Mouse (Mus musculus) hindbrain, embryonic 10.5 days (tissue): ENCODE data around the gene Sys1. TPM values are rescaled to one million over a fixed set of nuclear protein-coding genes. Genes with fewer than 3 reads are reported as not detected.

ENCODE experiments used
- DNase-seq: peaks from one replicate; pipeline ENCODE4 v3.0.0-alpha.2; 2017; ENCODE audit warnings: low spot score
- H3K27ac ChIP-seq: fragments of 300-500 bp; sonication (generic); 2 replicates; pipeline ENCODE4 v1.5.1; 2016; ENCODE audit warnings: mild to moderate bottlenecking, moderate library complexity
- H3K27me3 ChIP-seq: fragments of 300-500 bp; sonication (generic); 2 replicates; pipeline ENCODE4 v1.6.1; 2016; ENCODE audit warnings: mild to moderate bottlenecking; ENCODE audit not compliant: poor library complexity, insufficient read depth, severe bottlenecking
- H3K36me3 ChIP-seq: fragments of 300-500 bp; sonication (generic); 2 replicates; pipeline ENCODE4 v1.6.1; 2016; ENCODE audit warnings: mild to moderate bottlenecking, moderate library complexity
- H3K4me1 ChIP-seq: fragments of 300-500 bp; sonication (generic); replicated peaks from 2 replicates; pipeline ENCODE4 v1.6.1; 2016; ENCODE audit warnings: mild to moderate bottlenecking
- H3K4me3 ChIP-seq: fragments of 300-500 bp; sonication (generic); 2 replicates; pipeline ENCODE4 v1.5.1; 2016; ENCODE audit warnings: mild to moderate bottlenecking, moderate library complexity
- H3K9me3 ChIP-seq: fragments of 300-500 bp; sonication (generic); 2 replicates; pipeline ENCODE4 v1.6.1; 2016; ENCODE audit warnings: mild to moderate bottlenecking, moderate library complexity
- WGBS: fragments of 180-500 bp; shearing (Covaris S2); methylation state at CpG from one replicate; pipeline ENCODE4 v1.1.7; 2016; 5-methylcytosine and 5-hydroxymethylcytosine counted together
- polyA plus RNA-seq: library from polyadenylated mRNA; unstranded; fragments of >200 nt; fragmentation: Nextera tagmentation; extraction: Ambion mirVana; gene quantifications from 2 replicates; pipeline ENCODE4 v1.2.1, GENCODE M21; 2016

Gene Sys1
- polyA plus RNA-seq, 1 experiment from 2014 or later = 76.4 TPM

DNA sequence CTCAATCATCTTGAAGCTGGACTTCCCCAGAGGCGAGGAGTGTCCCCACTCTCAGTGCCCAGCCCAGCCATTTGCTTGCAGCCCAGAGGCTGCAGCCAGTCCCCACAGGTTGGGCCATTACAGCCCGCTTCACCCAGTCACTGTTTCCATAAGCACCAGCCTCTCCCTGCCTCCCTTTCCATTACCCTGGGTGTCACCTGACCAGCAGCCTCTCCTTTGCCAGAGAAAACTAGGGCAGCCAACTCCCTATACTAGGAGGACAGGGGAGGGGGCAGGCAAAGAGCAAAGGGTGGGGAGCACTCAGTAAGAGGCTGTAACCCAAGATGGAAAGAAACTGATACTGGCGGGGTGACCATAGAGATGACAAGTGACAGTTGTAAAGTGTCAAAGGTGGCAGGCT is 19.8 kb upstream of the Sys1 start:
- Histone ChIP-seq H3K36me3 (no peaks in the 10 kb centered on the region), H3K27ac (peak overlapping the region; percentile 16), H3K9me3 (no peaks in the 10 kb centered on the region), H3K27me3 (peaks cover 22% of the 10 kb centered on the region), H3K4me3 (no peak overlapping the region), H3K4me1 (peaks cover 55% of the 10 kb centered on the region)
- 65% methylated on average over 3 of the region's 3 CpGs for WGBS
- DNase-seq = no peak

- H3K27me3 ChIP-seq = peaks cover 26% of the 10 kb centered on the region
- 80% methylated on average over 6 of the region's 6 CpGs for WGBS
- peaks cover 55% of the 10 kb centered on the region for H3K4me1 ChIP-seq
- H3K9me3 ChIP-seq = no peaks in the 10 kb centered on the region
- H3K4me3 ChIP-seq = no peak overlapping the region
- no peaks in the 10 kb centered on the region for H3K36me3 ChIP-seq
- H3K27ac ChIP-seq = no peak overlapping the region
- DNase-seq = no peak
Observed at GRCm38 (mm10) chr2:164437710-164438109, 19.1 kb upstream of the Sys1 start.

DNA sequence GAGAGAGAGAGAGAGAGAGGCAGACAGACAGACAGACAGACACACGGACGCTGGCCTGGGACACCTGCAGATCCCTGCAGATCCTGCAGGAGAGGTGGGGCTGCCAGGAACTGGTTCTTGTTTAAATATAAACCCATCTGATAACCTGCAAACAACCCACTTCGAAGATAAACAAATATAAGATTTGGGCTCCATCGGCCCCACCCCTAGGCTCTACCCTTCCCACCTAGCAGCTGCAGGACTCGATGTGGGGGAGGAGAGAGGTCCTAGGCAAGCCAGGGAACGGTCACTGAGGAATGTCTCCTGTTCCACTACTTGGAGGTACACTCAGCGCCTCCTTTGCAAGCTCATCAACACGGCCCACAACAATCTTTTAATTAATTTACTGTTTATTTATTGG is 18.5 kb upstream of the Sys1 start:
- Histone ChIP-seq H3K27ac (no peak overlapping the region), H3K4me1 (peaks cover 55% of the 10 kb centered on the region), H3K4me3 (no peak overlapping the region), H3K27me3 (peaks cover 26% of the 10 kb centered on the region), H3K9me3 (no peaks in the 10 kb centered on the region), H3K36me3 (no peaks in the 10 kb centered on the region)
- DNase-seq = no peak
- 71% methylated on average over 8 of the region's 8 CpGs for WGBS

DNA sequence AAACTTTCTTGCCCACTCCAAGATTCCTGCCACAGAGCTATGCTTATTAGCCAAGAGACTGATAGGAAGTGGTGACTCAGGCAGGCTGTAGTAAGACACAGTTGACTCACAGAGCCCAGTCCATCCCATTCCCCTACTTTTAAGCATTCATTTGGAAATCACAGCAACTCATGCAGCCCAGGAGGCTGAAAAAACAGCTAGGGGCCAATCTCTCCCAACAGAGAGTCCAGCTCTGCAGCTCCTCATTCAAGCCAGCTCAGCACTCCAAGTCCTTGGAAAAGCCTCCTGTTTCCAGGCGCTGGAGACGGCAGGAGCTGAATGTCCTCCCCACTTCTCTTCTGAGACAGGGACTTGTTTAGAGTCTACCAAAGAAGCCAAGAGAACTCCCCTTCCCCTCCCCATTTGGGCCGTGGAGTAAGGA is 17.8 kb upstream of the Sys1 start:
- H3K27ac ChIP-seq = no peak overlapping the region
- DNase-seq = no peak
- 55% methylated on average over 3 of the region's 3 CpGs for WGBS
- H3K4me3 ChIP-seq = no peak overlapping the region
- H3K9me3 ChIP-seq = no peaks in the 10 kb centered on the region
- peaks cover 26% of the 10 kb centered on the region for H3K27me3 ChIP-seq
- peaks cover 60% of the 10 kb centered on the region for H3K4me1 ChIP-seq
- H3K36me3 ChIP-seq = no peaks in the 10 kb centered on the region

- 78% methylated on average over 5 of the region's 5 CpGs for WGBS
- no peak for DNase-seq
- Histone ChIP-seq H3K4me1 (peaks cover 55% of the 10 kb centered on the region), H3K27ac (no peak overlapping the region), H3K36me3 (no peaks in the 10 kb centered on the region), H3K4me3 (no peak overlapping the region), H3K9me3 (no peaks in the 10 kb centered on the region), H3K27me3 (peaks cover 26% of the 10 kb centered on the region)
Observed at GRCm38 (mm10) chr2:164440314-164440713, 16.4 kb upstream of the Sys1 start.

GRCm38 (mm10) chr2:164441155-164441554 is 15.6 kb upstream of the Sys1 start:
- no peaks in the 10 kb centered on the region for H3K9me3 ChIP-seq
- 34% methylated on average over 8 of the region's 8 CpGs for WGBS
- H3K4me3 ChIP-seq = peak overlapping the region; percentile 70
- peaks cover 26% of the 10 kb centered on the region for H3K27me3 ChIP-seq
- H3K4me1 ChIP-seq = peaks cover 48% of the 10 kb centered on the region
- H3K27ac ChIP-seq = no peak overlapping the region
- H3K36me3 ChIP-seq = no peaks in the 10 kb centered on the region
- DNase-seq = no peak

- H3K36me3 ChIP-seq = no peaks in the 10 kb centered on the region
- DNase-seq = no peak
- peaks cover 26% of the 10 kb centered on the region for H3K27me3 ChIP-seq
- WGBS = 27% methylated on average over 7 of the region's 7 CpGs
- peaks cover 42% of the 10 kb centered on the region for H3K4me1 ChIP-seq
- no peak overlapping the region for H3K27ac ChIP-seq
- peak overlapping the region; percentile 70 for H3K4me3 ChIP-seq
- H3K9me3 ChIP-seq = no peaks in the 10 kb centered on the region
Observed at GRCm38 (mm10) chr2:164441731-164442130, 15.0 kb upstream of the Sys1 start.

DNA sequence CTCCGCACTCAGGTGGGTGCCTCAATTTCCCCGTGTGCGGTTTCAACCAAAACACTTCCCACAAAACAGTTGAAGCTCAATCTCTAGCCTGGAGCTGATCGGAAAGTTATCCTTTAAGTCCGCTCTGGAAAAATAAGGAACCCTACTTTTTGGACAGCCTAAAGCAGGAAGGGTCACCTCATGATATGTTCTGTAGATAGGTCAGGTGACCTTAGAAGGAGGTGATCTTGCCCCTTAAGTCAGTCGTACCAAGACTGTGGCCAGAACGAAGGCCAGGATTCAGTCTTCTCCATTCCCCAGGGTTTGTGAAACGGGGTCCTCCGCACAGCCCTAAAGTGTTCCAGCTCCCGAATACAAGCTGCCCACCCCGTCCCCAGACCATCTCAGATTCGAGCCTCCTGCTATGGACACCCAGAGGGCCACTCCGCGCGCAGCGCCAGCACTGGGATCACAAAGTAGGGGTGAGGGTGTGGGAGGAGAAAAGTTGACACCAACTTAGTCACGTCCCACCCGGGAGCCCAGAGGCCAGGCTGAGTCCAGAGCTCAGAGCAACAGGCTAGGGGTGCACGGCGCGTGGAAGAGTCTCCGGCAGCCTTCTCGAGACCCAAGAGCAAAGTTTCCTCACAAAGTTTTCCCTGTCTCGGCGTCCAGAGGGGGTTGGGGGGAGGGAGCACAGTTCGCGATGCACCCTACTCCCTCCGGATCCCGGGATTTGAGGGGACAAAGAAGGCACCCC is 14.3 kb upstream of the Sys1 start:
- Histone ChIP-seq H3K36me3 (no peaks in the 10 kb centered on the region), H3K27ac (peak overlapping the region; percentile 88), H3K4me3 (peak overlapping the region; percentile 70), H3K4me1 (peaks cover 37% of the 10 kb centered on the region), H3K9me3 (no peaks in the 10 kb centered on the region), H3K27me3 (peaks cover 26% of the 10 kb centered on the region)
- WGBS = 2% methylated on average over 29 of the region's 29 CpGs
- no peak for DNase-seq

DNA sequence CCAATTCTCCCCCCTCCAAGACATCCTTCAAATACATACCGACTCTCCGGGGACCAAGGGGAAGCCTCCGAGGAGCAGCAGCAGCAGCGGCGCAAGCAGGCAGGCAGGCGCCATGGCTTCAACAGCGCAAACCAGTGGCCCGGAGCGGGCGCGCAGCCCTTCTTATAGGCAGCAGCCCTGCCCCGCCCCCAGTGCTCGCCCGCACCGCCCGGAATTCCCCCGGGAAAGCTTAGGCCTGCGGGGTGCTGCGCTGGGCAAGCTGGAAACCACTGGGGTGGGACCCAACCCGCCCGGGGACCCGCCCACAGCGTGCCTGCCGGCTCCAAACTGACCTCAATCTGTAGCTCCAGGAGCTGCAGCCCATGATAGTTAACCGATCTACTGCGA is 13.7 kb upstream of the Sys1 start:
- Histone ChIP-seq H3K27me3 (peaks cover 26% of the 10 kb centered on the region), H3K36me3 (no peaks in the 10 kb centered on the region), H3K4me3 (peak overlapping the region; percentile 70), H3K27ac (peak overlapping the region; percentile 88), H3K4me1 (peaks cover 37% of the 10 kb centered on the region), H3K9me3 (no peaks in the 10 kb centered on the region)
- WGBS = under 1% methylated on average over 26 of the region's 26 CpGs
- peak; percentile 85 for DNase-seq

GRCm38 (mm10) chr2:164443460-164444000 is 13.2 kb upstream of the Sys1 start, which contains the start of gene Sdc4:
Gene Sdc4, minus strand, starts transcription at chr2:164443887.
- peak within 1 kb of the TSS; percentile 88 for H3K27ac ChIP-seq
- WGBS = 8% methylated on average over 18 of the region's 18 CpGs
- DNase-seq = no peak
- H3K9me3 ChIP-seq = no peaks in the 10 kb centered on the region
- H3K4me1 ChIP-seq = peaks cover 37% of the 10 kb centered on the region
- H3K4me3 ChIP-seq = peak within 1 kb of the TSS; percentile 70
- no peaks in the 10 kb centered on the region for H3K36me3 ChIP-seq
- H3K27me3 ChIP-seq = peaks cover 26% of the 10 kb centered on the region

DNA sequence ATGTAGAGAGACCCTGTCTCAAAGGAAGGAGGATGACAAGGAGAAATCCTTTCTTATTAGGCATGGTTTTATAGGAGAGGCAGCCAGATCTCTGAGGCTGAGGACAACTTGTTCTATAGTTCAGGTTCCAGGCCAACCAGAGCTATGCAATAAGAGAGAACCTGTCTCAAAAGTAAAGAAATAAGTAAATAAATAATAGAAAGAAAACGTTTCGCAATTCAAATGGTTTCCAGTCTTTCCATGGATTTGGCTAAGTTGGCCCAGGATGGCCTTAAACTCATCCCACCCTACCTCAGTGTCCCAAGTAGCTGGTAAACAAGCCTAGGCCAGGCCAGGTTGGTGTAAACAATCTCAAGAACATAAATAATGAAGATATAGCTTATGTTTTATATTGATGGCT is 12.1 kb upstream of the Sys1 start:
- WGBS = 81% methylated on average over 2 of the region's 2 CpGs
- no peak overlapping the region for H3K27ac ChIP-seq
- peaks cover 23% of the 10 kb centered on the region for H3K27me3 ChIP-seq
- peaks cover 37% of the 10 kb centered on the region for H3K4me1 ChIP-seq
- H3K9me3 ChIP-seq = no peaks in the 10 kb centered on the region
- DNase-seq = no peak
- H3K36me3 ChIP-seq = no peaks in the 10 kb centered on the region
- H3K4me3 ChIP-seq = no peak overlapping the region

DNA sequence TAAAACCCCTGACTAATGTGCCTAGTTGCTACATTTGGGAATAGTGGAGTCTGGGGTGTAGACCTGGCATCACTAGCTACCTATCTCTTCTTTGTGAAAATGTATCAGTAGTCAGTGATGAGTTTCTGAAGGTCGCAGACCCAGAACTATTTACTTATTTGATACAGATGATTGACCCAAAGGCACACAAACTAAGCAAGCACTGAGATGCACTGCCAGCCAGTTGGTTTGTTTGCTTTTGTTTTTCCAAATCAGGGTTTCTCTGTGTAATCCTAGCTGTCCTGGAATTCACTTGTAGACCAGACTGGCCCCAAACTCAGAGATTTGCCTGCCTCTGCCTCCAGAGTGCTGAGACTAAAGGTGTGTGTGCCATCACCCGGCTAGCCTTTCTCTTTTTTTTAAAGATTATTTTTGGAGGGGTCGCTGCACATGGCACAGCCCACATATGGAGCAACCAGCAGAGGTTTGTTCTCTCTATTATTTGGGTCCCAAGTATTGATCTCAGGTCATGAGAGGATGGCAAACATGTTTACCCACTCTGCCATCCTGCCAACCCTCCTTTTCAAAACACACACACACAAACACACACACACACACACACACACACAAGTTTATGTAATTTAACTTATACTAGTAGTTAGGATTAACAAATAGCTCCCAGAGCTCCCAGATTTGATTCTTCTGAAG is 11.2 kb upstream of the Sys1 start:
- Histone ChIP-seq H3K27ac (no peak overlapping the region), H3K4me1 (peaks cover 32% of the 10 kb centered on the region)
- WGBS = 87% methylated on average over 3 of the region's 3 CpGs

GRCm38 (mm10) chr2:164446086-164446469 is 10.7 kb upstream of the Sys1 start:
- H3K36me3 ChIP-seq = no peaks in the 10 kb centered on the region
- 88% methylated on average over 3 of the region's 3 CpGs for WGBS
- peaks cover 12% of the 10 kb centered on the region for H3K27me3 ChIP-seq
- no peak for DNase-seq
- no peaks in the 10 kb centered on the region for H3K9me3 ChIP-seq
- H3K4me1 ChIP-seq = peaks cover 29% of the 10 kb centered on the region
- no peak overlapping the region for H3K27ac ChIP-seq
- H3K4me3 ChIP-seq = no peak overlapping the region

More for the DNA sequence above, 11.2 kb upstream of the Sys1 start:
- Histone ChIP-seq H3K9me3 (no peaks in the 10 kb centered on the region), H3K36me3 (no peaks in the 10 kb centered on the region), H3K27me3 (peaks cover 17% of the 10 kb centered on the region), H3K4me3 (no peak overlapping the region)
- no peak for DNase-seq
